Mouse (Mus musculus) thymus, postnatal 10 days (tissue): ENCODE measurements at regions not wholly inside any gene's neighbourhood (a gene's known extent, or its start where the extent isn't known, plus 50 kb on each side); places are given as distances from the start of the nearest gene placed in this dataset.
A peak's percentile ranks its signal among the peaks of the same experiment; 100 is the strongest.

Experiments
- DNase-seq, 2 experiments: peaks; one replicate each; pipeline ENCODE4 v3.0.0; 2021; ENCODE audit warnings: low spot score in 2 of 2

DNA sequence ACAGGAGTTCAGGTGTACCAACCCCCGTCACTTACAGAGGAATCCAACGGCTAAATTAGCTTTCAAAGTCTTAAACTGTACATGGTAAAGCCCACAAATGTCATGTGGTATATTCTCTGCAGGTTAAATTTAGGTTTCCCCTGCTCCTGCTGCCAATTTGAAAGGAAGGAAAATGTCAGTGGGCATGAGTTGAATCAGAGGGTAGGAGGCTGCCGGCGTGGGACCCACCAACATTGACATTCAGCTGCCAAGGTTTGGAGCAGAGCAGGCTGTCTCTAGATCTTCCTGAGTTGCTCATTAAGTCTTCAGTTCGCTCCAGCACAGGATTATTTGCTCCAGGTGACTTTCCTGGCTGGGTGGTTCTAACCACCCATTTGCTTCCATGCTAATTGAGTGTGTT lies 532.1 kb downstream of the Tmem114 start:
- DNase-seq = no peak

DNA sequence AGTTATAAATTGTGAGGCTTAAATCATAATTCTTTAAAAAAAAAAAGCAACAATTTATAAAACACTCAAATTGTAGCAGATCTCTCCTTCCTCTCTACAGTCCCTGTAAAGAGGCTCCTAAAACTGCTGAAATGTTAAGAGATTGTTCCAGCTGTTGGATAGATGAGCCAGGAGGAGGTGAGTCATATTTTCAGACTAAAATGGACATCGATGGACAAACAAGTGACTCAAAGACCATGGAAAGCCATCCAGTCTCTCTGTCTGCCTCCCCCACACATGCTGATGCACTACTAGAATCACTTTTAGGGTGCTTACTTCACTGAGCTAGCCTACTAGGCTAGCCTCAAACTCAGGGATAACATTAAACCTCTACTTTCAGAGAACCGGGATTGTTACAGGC lies 561.5 kb downstream of the Tmem114 start:
- no peak for DNase-seq

DNA sequence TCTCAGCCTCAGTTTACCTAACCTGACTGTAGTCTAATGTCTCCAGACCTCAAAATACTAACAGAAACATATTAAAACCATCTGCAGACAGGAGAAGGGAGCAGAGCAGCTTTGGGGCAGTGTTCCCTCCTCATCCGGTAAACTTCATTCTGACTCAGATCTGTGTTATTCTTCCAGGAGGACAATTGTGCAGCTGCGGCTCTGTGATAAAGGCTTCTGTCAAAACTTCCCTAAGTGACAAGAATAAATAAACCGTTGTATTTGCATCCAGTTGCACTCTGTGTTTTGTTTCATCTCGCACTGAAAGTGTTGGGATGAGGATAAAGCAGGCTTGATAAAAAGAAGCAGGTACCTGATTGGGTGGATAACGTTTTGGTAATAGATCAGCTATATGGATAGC lies 585.8 kb downstream of the Tmem114 start:
- no peak for DNase-seq

DNA sequence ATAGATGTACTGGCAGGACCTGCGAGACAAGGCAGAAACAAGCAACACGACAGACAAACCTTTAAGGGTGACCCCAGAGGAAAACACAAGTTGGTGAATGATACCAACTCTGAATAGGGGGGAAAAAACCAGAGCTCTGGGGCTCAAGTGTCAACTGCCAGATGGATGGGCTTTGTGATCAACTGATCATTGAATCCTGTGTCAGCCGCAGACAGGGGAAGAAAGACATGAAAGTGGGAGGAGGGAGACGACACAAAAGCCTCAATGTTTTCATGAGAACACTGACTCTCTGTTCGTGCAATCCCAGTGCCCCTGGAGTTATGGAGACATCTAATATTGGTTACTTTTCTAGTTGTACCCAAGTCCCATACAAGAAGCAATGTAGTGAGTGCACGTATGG lies 593.8 kb downstream of the Tmem114 start:
- no peak for DNase-seq

DNA sequence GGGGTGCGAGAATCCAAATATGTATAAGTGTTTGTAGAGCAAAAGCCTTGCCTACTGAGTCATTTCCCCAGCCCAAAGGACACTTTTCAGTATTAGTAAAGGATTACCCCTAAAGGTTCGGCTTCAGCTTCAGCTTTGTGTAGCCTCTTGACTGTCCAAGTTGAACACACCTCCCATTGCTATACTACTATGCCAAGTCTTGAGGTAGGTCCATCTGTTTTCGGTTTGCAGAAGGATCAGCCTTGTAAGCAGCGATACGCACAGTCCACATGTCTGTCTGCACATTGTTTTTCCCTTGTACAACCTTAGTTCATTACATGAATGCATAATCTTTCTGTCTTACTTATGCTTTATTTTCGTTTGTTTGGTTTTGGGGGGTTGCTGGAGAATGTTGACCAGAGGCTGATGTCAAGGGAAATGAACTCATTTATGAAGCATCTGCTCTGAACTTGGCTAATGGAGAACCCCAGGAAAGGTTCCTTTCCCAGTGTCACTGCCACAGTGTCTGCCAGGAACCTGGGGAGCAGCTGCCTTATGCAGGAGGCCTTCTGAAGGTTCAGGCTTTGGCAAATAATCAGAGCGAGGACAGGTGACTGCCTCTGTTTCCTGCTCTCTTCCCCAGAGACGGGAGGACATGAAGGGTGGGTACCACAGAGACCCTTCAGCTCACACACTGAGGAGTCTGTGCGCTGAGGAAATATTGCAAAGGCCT lies 594.8 kb downstream of the Tmem114 start:
- DNase-seq = no peak

DNA sequence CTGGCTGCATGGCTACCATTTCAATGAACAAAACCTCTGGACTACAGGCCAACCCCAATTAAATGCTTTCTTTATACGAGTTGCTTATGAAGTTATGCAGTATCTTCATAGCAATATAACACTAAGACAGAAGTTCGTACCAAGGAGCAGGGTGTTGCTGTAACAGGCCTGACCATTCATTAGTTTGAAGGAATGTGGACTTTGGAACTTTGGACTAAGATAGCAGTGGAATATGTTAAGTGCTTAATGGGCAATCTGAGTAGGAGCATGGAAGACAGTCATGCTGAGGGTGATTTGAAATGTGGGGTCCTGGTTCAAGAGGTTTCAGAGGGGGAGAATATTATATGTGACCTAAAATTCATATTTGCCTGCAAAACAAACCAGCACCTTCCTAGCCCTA lies 623.8 kb downstream of the Tmem114 start:
- no peak for DNase-seq

DNA sequence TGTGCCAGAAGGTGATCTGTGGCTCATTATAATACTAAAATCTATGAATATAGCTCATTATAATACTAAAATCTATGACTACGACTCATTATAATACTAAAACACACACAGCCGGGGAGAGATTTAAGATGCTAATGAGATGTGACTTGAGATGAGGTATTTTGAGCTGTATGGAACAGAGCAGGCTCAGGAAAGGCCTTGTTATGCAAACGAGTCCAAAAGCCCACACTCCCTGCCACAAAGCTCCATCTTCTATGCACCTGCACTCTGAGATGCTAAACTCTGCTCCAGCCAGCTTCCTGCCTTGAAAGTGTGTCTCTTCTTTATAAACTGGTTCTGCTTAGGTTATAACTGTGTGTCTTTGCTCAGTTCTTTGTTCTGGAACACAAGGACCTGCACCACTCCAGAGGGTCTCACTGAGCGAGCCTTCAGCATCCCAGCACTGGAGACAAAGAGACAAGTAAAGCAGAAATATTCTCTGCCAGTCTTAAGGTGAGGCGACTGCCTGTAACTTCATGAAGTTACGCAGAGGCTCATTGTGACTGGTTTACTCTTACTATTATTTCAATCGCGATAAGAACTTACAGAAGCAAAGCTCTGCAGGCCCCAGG lies 627.7 kb downstream of the Tmem114 start:
- peak; percentile 34 to 41 for DNase-seq

DNA sequence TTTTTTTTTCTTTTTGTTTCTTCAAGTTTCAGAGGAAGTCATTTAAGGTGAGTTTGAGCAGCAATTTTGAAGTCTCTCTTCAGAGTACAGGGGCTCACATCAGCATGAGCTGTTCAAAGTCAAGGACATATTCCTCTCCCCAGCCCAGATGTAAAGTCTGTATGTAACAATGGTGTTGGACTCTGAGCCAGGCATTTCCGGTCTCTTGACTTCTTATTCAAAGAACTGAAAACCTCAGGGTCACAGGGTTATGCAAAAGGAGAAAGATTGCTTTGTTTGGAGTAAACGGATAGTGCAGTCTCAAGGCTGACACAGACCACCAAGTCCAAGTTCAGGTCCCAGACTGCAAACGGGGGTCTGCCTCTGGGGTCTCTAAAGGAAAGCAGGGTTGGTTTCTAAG lies 629.4 kb downstream of the Tmem114 start:
- no peak for DNase-seq

DNA sequence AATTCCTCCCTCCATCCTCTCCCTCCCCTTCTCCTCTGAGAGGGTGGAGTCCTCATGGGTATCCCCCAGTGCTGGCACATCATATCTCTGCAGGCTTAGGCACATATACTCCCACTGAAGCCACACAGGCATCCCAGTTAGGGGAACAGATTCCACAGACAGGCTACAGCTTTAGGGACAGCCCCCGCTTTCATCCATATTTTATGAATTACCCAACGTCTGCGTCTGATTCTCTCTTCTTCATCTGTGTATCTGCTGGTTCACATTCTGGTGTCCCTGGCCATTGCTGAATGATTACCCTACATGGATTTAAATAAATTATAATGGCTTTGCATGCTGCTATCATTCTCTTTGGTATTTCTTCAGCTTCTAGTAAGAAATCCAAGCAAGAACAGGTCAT lies 632.4 kb downstream of the Tmem114 start:
- no peak for DNase-seq

DNA sequence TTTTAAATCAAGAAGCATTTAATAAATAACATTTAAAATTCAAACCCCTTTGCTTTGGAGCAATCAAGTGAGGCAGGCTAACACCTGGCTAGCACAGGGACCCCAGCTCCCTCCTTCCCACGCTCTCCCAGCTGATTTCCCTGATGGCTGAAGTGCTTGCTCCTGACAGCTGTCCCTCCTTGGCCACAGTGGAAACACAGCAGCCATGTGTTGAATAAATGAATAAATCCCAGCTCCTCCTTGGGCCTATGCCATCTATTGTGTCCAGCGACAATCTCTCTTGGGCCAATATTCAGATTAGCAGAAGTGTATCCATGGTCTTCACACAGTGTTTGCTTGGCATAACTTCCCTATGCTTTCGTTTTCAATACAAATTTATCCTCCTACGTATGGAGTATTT lies 634.7 kb downstream of the Tmem114 start:
- DNase-seq = no peak

DNA sequence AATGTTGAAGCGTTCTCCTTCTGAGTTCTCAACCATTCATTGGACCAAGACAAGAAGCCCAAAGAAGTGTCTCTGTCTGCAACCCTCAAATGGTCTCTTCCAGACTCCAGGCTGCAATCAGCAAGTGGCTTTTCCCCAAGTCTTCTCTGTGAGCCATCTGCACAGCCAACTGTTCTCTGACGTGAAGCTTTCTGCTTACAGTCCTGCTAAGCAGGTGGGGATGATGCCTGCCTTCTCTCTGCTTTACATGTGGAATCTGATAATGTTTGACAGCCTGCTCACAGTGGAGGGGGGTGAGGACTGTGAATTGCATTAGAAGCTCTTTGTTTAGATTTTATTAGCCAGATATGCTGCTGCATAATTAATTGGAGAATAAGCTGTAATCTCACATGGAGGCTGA lies 636.7 kb downstream of the Tmem114 start:
- no peak for DNase-seq

DNA sequence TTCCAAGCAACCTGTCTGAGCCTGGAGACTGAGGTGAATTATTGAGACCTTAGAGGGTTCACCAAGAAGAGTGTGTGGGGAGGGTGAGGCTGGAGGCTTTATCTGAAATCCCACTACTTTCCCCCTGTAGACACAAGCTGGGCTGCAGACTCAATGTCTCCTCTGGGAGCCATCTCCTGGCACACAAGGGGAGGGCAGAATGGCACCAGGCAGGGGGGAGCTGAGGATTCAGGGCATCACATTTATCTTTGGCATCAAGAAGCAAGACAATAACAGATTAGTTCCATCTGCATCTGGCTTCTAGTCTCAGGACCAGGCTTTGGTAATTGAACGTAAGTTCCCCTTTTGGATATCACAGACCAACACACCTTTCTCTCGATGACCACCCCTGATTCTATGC lies 643.4 kb downstream of the Tmem114 start:
- no peak for DNase-seq

DNA sequence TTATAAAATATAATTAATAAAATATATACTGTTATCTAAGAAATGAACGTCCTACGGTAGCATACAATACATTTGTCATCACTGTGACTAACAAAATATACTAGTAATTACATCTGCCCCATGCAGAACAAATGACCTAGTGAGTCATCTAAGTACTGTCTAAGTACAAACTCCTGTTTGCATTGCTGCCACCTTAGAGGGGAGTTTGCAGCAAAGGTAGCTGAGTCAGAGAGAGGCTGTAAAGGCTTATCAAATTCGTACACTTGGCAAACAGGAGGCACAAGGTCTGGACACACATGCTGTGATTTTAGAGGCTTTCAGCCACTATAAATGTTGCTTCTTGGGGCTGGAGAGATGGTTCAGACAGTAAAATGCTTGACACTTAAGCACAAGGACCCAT lies 649.3 kb downstream of the Tmem114 start:
- no peak for DNase-seq

DNA sequence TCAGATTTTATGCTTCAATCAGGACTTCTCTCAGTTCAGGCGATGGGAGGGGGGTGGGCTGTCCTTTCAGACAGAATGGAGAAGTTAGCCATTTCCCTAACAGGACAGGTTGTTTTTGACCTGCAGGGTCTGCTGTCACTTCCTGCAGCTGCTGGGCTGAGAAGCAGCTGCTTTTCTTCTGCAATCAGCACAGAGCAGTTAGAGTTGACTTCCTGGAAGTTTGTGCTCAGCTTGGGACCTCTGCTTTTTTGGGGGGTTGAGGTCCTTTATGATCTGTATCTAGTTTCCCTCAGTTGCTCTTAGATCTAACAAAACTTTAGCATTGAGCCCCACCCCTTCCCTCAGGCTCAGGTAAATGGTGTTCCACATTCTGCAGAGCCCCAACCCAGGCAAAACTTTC lies 656.5 kb downstream of the Tmem114 start:
- peak; percentile 54 to 56 for DNase-seq

DNA sequence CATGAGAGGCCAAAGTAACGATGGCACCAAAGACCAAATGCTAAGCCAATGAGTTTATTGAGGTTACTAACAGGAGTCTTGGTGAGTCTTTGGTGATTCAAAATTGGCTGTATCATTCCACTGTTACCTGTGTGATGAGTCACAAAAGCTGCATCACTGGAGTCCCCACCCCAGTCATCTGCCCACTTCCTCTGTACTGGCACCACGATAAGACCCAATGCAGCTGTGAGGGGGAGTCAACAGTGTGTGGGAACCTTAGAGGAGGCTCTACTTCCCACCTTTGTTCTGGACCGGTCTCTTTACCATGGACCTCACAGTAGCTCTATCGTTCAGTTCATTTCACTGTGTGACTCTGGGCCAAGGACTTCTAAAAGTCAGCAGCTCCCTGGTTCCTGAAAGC lies 657.2 kb downstream of the Tmem114 start:
- peak; percentile 36 to 52 for DNase-seq

DNA sequence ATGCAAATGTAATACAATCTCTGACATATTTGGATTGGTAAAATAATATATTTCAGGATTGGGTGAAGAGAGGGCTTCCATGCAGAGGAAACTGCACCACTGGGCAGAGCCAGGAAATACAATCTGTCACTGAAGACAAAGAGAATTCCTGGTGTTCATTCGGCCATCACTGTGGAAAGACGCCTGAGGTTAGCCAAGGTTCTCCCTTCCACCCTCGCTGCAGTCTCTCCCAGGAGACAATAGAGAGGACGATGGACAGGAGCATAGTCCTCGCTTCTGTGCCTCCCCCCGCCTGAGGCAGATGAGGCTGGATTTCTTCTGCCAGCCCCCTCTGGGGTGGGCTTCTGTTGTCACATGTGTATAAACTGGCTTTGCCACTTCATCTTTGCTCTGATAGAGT lies 660.6 kb downstream of the Tmem114 start:
- DNase-seq = no peak

DNA sequence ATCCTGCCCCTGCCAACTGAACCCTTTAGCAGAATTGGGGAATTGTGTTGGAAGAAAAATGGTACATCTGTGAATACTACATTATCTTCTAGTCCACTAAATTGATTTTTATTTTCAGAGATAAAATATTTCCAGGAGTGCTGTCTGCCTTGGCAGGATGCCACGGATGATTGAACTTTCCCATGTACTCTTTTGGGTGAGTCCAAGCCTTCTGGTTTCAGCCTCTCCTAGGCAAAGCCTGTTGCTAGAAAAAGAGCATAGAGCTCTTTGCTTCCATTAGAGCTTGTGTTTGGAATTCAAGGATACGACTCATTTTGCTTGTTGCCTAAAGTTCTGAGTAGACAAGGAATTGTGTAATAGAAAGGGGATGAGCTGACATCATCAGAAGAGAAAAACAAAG lies 696.8 kb downstream of the Tmem114 start:
- no peak for DNase-seq

DNA sequence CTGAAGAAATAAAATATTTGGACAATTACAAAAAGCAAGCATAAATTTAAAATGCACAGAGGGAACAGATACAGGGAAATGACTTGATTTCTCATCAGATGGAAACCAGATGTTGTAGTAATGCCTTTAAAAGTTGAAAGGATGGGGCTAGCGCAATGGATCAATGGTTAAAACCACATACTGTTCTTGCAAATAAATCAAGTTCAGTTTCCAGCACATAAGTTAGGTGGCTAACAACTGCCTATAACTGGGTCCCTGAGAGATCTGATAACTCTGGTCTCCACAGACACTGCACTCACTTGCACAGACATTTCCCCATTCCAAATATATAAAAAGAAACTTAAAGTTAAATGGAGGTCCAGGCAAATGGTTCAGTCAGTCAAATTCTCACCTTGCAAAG lies 699.7 kb downstream of the Tmem114 start:
- DNase-seq = no peak

DNA sequence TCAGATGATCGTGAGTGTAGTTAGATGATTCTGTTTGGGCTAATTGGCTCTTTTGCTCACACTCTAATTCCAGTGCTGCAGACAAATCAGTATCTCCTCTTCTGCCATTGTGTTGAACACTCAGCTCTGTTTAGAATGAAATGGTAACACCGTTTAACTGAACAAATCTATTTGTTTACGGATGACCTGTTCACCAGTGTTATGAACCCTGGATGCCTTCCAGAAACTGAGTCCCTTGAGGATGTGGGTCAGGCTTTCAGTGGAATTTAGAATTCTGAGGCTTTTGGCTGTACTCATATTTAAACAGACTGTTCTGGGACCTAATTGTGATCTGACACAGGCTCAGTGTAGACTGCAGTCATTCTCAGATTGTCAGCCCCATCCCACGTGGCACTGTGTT lies 723.5 kb downstream of the Tmem114 start:
- no peak for DNase-seq

DNA sequence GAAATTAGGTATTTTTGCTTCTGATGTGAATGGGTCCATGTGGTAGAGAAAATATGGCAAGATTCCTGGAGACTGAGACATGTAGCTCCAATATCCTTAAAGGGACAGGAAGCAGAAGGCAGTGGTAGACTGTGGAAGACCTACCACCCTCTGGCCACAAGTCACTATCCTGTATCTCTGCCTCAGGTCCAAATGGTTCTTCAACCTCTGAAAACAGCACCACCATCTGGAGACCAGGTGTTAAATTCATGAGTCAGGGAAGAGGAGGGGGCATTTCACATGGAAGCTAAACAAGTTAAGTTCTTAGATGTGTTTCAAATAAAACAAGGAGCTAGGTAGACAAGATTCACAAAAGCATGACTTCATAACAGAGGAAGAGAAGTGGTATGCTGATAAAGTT lies 739.5 kb downstream of the Tmem114 start:
- DNase-seq = no peak

DNA sequence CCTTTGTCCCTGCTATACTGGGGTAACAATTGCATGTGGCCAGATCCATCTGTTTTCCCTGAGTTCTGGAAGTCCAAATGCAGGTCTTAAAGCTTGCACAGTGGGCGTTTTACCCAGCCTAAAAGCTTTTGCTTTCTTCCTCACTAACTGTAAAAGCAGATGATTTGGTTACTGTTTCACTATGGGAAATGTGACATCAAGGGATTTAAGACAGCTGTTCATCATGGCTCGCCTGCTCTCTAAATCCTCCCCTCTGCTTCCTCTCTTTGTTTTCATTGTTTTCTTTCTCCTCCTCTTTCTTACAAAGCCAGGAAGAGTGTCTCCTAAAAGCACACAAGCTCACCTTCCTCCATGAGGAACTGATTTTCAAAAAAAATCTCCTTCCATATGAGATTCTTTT lies 758.8 kb downstream of the Tmem114 start:
- DNase-seq = no peak

DNA sequence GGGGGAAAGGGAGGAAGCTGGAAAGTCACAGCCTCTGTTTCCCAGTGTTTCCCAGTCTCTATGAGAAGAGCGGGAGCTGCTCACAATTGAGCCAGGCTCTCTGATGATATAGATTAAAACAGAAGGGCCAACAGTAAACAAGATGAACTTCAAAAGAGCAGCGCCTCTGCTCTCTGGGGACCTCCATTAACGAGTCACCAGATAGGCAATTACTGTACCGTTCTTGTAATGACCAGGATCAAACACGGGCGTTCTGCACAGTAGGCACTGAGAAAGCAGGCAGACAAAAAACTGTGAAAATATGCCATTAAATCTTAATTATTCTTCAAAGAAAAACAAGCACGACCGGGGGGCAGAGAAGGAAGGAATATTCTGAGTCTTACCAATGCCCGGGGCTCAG lies 766.8 kb downstream of the Tmem114 start:
- DNase-seq = no peak

DNA sequence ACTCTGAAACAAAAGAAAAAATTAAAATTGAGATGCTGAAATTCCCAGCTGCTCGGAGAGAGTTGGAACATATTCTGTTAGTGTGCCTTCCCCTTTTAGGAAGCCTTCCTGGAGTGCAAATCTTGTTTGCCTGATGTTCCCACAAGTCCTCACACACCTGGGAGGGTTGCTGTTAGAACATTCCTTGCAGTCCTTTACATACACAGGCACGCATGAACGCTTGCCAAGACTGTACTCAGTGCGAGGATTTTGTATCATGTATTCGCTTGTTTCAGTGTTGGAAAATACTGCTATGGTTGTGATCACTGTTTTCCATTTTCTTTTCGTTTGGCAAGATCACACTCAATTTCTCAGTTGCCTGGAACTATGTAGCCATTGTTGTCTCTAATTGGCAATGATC lies 770.5 kb downstream of the Tmem114 start:
- DNase-seq = no peak

DNA sequence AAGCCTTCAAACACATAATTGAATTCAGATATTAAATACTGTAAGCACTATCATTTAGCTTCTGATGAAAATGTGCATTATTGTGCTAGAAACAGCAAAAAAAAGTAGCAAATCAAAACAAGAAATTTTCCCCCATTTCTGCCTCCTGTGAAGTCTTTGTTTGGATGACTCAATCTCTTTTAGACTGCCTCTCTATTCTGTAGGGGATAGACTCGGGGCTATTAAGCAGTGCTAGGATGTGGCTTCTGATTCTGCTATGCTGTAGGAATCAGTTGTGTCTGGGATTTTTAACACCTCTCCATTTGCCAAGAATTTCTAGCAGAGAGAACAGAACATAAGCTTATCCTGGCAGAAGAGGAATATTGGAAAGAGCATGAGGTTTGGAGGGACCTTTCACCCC lies 775.2 kb downstream of the Tmem114 start:
- DNase-seq = no peak
